Mouse (Mus musculus): ENCODE results near the gene Zfp958. TPM values are rescaled to one million over a fixed set of nuclear protein-coding genes. Genes with fewer than 3 reads are reported as not detected.

Gene Zfp958
- 10 to 100 TPM; 14.9 to 19.6 TPM for polyA plus RNA-seq (2017; shearing (Covaris generic))

DNA sequence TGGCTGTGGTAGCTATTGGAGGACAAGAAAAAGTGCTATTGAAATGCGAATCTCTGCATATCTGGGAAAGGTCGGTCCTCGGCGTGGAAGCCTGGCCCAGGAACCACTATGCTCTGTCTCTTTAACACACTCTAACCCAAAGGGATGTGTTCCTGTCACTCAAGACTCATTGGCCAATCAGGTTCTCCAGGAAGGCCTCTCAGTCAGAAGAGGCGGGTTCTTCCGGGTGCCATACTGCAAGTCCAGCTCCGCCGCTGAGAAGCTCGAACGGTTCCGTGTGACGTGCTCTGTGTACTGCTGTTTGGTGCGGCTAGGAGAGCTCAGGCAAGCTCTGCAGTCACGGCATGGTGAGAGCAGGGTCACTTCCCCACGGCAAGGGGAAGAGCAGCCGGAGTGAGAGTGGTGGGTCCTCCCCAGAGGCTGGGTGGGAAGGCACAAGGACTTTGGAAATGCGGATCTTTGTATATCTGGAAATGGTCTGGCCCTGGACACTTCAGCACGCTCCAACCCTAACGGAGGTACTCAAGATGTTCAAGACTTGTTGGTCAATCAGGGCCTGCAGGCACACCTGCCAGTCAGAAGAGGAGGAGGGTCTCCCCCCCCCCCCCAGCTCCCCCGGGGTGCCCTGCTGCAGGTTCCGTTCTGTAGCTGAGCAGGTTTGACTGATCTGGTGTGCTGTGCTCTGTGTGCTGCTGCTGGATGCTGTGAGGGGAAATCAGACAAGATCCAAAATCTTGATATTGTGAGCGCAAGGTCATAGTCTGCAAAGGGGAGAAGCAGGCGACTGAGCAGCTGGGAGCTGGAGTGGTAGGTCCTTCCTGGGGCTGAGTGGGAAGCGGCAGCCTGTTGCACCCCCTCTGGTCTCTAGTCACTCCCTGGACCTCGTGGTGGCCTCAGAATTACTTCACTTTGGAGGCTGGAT lies at the start of gene Zfp958:
Zfp958 (plus strand) TSS at position 236 of the 922 bp plus-strand sequence.

Other genes starting within 250 kb of the Zfp958 start
- gene Cers4, start 120.1 kb upstream of the Zfp958 start, polyA plus RNA-seq (2017; shearing (Covaris generic)) = 10 to 100 TPM; 32.0 to 68.4 TPM
- 1 to 10 TPM; 6.3 to 7.3 TPM for gene Shcbp1, start 166.4 kb downstream of the Zfp958 start, polyA plus RNA-seq (2017; shearing (Covaris generic))